Mouse (Mus musculus) neural tube, embryonic 11.5 days (tissue): ENCODE measurements around the gene Bmyc. TPM values are rescaled to one million over a fixed set of nuclear protein-coding genes. Genes with fewer than 3 reads are reported as not detected.
"Not testable (repeated sequence)": the region's sequence is repeated elsewhere in the genome, so short reads cannot be mapped to it uniquely, and the experiment has no call there.

Experiments
- ATAC-seq: fragments of 200-750 bp; cut with Nextera tagmentation; 2 replicates; pipeline ENCODE4 v1.8.0; 2017; ENCODE audit warnings: moderate number of reproducible peaks, mild to moderate bottlenecking, moderate TSS enrichment, moderate library complexity; ENCODE audit not compliant: insufficient read depth, low FRiP score, low TSS enrichment
- DNase-seq: peaks from one replicate; pipeline ENCODE4 v3.0.0-alpha.2; 2015; ENCODE audit warnings: low spot score
- H3K27ac ChIP-seq: fragments of 300-500 bp; sonication (generic); 2 replicates; pipeline ENCODE4 v1.5.1; 2014; ENCODE audit warnings: low read depth, mild to moderate bottlenecking, low read length
- H3K27me3 ChIP-seq: fragments of 300-500 bp; sonication (generic); 2 replicates; pipeline ENCODE4 v1.6.1; 2014; ENCODE audit warnings: mild to moderate bottlenecking, low read length, mixed read lengths; ENCODE audit not compliant: control insufficient read depth, insufficient read depth
- H3K36me3 ChIP-seq: fragments of 300-500 bp; sonication (generic); 2 replicates; pipeline ENCODE4 v1.6.1; 2014; ENCODE audit warnings: mild to moderate bottlenecking, low read length, moderate library complexity, mixed read lengths; ENCODE audit not compliant: control insufficient read depth, insufficient read depth
- H3K4me1 ChIP-seq: fragments of 300-500 bp; sonication (generic); 2 replicates; pipeline ENCODE4 v1.6.1; 2014; ENCODE audit warnings: low read length, mixed read lengths; ENCODE audit not compliant: control insufficient read depth, insufficient read depth
- H3K4me2 ChIP-seq: fragments of 300-500 bp; sonication (generic); 2 replicates; pipeline ENCODE4 v1.6.1; 2014; ENCODE audit warnings: low read depth, mild to moderate bottlenecking, moderate library complexity
- H3K4me3 ChIP-seq: fragments of 300-500 bp; sonication (generic); 2 replicates; pipeline ENCODE4 v1.5.1; 2014; ENCODE audit warnings: low read depth, low read length
- H3K9ac ChIP-seq: fragments of 300-500 bp; sonication (generic); 2 replicates; pipeline ENCODE4 v1.6.1; 2014; ENCODE audit warnings: mild to moderate bottlenecking, low read length
- H3K9me3 ChIP-seq: fragments of 300-500 bp; sonication (generic); 2 replicates; pipeline ENCODE4 v1.6.1; 2016; ENCODE audit warnings: low read length; ENCODE audit not compliant: control insufficient read depth
- WGBS: fragments of 180-500 bp; shearing (Covaris S2); extraction: QIAGEN DNeasy Blood & Tissue Kit; methylation state at CpG from one replicate; pipeline ENCODE4 v1.1.7; 2014; 5-methylcytosine and 5-hydroxymethylcytosine counted together
- polyA plus RNA-seq: library from polyadenylated mRNA; unstranded; fragments of >200 nt; fragmentation: Nextera tagmentation; extraction: Ambion mirVana; gene quantifications from 2 replicates; pipeline ENCODE4 v1.2.1, GENCODE M21; 2014

Gene Bmyc
- polyA plus RNA-seq, 1 experiment from 2014 or later = 68.2 TPM

- ATAC-seq (no peak), DNase-seq (no peak)
- 85% methylated on average over 4 of the region's 4 CpGs for WGBS
- H3K9ac ChIP-seq = no peak overlapping the region
- H3K27me3 ChIP-seq = no peaks in the 10 kb centered on the region
- no peak overlapping the region for H3K4me3 ChIP-seq
- no peaks in the 10 kb centered on the region for H3K36me3 ChIP-seq
- no peak overlapping the region for H3K4me2 ChIP-seq
- 0 out of 2 replicates have a peak, but pooled peaks cover 3% of the 10 kb centered on the region for H3K4me1 ChIP-seq
- no peak overlapping the region for H3K27ac ChIP-seq
- H3K9me3 ChIP-seq = no peaks in the 10 kb centered on the region
These were observed 2.8 kb upstream of the Bmyc start for GRCm38 (mm10) chr2:25703706-25704105.

GRCm38 (mm10) chr2:25708121-25708520 lies 1.6 kb downstream of the Bmyc start:
- 0 out of 2 replicates have a peak, but pooled peaks cover 3% of the 10 kb centered on the region for H3K4me1 ChIP-seq
- H3K9ac ChIP-seq = no peak overlapping the region
- no peaks in the 10 kb centered on the region for H3K9me3 ChIP-seq

DNA sequence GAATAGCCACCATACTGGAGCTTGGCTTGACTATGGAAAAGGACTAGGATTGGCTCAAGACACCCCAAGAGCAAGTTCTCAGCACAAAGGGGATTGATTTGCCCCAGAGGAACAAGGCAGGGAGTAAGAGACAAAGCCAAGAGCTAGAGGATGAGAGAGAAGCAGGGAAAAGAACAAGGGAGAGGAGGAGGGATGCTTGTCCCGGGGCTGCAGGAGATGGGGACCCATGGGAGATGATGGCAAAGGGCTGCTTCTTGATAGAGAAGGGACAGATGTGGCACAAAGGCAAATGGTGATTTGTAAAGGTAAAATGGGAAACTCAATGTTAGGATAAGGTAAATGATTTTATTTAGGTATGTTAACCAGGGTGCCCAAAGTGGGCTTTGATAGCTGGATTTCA lies 2.5 kb downstream of the Bmyc start:
- ATAC-seq, H3K4me3 ChIP-seq, H3K9me3 ChIP-seq, H3K27ac ChIP-seq, H3K36me3 ChIP-seq, H3K4me2 ChIP-seq, H3K4me1 ChIP-seq, H3K27me3 ChIP-seq, DNase-seq, H3K9ac ChIP-seq: not testable (repeated sequence)
- 94% methylated on average over 1 of the region's 1 CpGs for WGBS

More at GRCm38 (mm10) chr2:25708121-25708520, 1.6 kb downstream of the Bmyc start:
- 81% methylated on average over 2 of the region's 2 CpGs for WGBS
- H3K27me3 ChIP-seq = no peaks in the 10 kb centered on the region
- H3K4me2 ChIP-seq = no peak overlapping the region
- H3K4me3 ChIP-seq = no peak overlapping the region
- DNase-seq (peak; percentile 39), ATAC-seq (no peak)
- no peak overlapping the region for H3K27ac ChIP-seq
- H3K36me3 ChIP-seq = no peaks in the 10 kb centered on the region

DNA sequence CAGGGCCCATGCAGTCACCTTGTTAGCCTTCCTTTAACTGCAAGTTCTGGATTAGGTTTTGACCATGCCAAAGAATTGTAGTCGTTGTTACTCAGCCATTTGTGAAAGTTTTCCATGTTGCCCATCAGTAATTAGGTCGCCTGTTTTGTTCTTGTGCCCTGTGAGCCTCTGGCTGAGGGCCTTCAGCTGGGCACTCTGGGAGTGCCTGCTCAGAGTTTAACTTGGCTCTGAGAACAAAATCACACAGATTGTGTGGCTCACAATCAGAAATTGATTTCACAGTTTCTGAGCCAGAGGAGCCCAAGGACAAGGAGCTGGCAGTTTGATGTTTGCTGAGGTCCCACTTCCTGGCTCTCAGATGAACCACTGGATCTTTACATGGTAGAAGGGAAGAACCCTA lies 3.3 kb downstream of the Bmyc start:
- not testable (repeated sequence) for H3K9me3 ChIP-seq, H3K27me3 ChIP-seq, H3K36me3 ChIP-seq, DNase-seq, H3K27ac ChIP-seq, H3K4me1 ChIP-seq, H3K9ac ChIP-seq, ATAC-seq, H3K4me2 ChIP-seq, H3K4me3 ChIP-seq
- WGBS = 81% methylated on average over 2 of the region's 2 CpGs

DNA sequence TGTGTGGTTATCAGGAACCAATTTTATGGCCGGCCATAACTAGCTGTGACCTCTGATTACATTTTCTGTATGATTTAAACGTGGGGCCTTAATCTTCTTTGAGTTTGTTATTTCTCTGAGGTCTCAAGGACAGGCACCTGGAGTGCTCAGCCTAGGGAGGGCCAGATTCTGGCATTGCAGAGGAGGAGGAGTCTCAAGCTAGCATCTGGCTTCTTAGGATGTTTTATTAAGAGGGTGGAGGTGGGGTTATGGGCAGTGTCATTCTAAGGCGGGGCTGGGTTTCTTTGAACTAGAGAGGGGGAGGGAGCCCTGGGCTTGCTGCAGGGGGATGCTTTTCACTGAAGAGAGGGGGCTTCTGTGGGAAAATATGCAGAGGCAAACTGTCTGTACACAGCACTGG lies 5.1 kb downstream of the Bmyc start:
- not testable (repeated sequence) for H3K4me2 ChIP-seq, ATAC-seq, H3K4me3 ChIP-seq, DNase-seq, H3K27ac ChIP-seq, H3K9ac ChIP-seq, H3K36me3 ChIP-seq, H3K4me1 ChIP-seq, H3K9me3 ChIP-seq, H3K27me3 ChIP-seq
- WGBS = 9% methylated on average over 3 of the region's 3 CpGs

GRCm38 (mm10) chr2:25717222-25717621 lies 10.7 kb downstream of the Bmyc start:
- Histone ChIP-seq H3K4me3 (no peak overlapping the region), H3K27ac (no peak overlapping the region), H3K4me2 (no peak overlapping the region), H3K4me1 (no peaks in the 10 kb centered on the region), H3K9me3 (no peaks in the 10 kb centered on the region), H3K9ac (no peak overlapping the region), H3K36me3 (no peaks in the 10 kb centered on the region), H3K27me3 (no peaks in the 10 kb centered on the region)
- DNase-seq = no peak
- no peak for ATAC-seq

DNA sequence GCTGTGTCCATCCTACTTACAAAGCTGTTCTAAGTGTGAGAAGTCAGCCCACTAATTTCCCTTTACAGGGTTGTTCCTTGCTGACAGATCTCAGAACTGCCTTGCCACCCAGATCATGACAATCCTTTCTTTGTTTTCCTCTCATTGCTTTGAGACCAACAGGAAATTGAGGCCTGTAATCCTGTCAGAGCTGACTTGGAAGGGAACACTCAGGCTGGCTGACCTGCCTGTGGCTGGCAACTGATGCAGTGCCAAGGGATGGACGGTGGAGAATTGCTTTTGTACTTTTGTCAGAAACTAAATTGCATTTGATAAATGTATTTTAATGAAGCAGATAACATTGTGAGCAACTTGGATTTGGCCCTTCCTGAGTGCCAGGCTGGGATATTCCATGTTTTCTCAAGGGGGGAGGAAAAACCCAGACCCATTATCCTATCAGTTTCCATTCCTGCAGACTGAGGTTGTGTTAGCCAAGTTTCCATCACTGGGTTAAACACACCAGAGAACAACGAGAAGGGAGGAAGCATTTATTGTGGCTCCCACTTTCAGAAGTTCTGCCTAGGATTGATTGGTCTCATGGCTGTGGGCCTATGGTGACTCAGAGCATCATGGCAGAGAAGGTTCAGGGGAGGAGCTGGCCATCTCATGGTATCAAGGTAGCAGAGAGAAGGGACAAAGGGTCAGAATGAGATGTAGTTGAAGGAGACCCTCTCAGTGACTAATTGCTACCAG lies 26.8 kb downstream of the Bmyc start:
- Histone ChIP-seq H3K27me3 (no peaks in the 10 kb centered on the region), H3K4me3 (no peak overlapping the region), H3K4me1 (no peaks in the 10 kb centered on the region), H3K9me3 (no peaks in the 10 kb centered on the region), H3K36me3 (no peaks in the 10 kb centered on the region), H3K27ac (no peak overlapping the region), H3K9ac (no peak overlapping the region), H3K4me2 (no peak overlapping the region)
- DNase-seq (no peak), ATAC-seq (no peak)
- WGBS = 70% methylated on average over 2 of the region's 2 CpGs

GRCm38 (mm10) chr2:25736709-25737108 lies 30.2 kb downstream of the Bmyc start, which contains the start of gene Obp2b:
Gene Obp2b (plus strand): TSS chr2:25737009.
- WGBS = 92% methylated on average over 3 of the region's 3 CpGs
- not testable (repeated sequence) for H3K36me3 ChIP-seq, DNase-seq, H3K27ac ChIP-seq, H3K4me2 ChIP-seq, H3K9ac ChIP-seq, H3K4me3 ChIP-seq, H3K4me1 ChIP-seq, H3K9me3 ChIP-seq, H3K27me3 ChIP-seq, ATAC-seq

GRCm38 (mm10) chr2:25741671-25742070 lies 35.1 kb downstream of the Bmyc start:
- Histone ChIP-seq H3K4me3 (no peak overlapping the region), H3K27ac (no peak overlapping the region), H3K4me1 (no peaks in the 10 kb centered on the region), H3K9ac (no peak overlapping the region), H3K4me2 (no peak overlapping the region), H3K27me3 (no peaks in the 10 kb centered on the region), H3K36me3 (no peaks in the 10 kb centered on the region), H3K9me3 (no peaks in the 10 kb centered on the region)
- ATAC-seq (no peak), DNase-seq (no peak)
- WGBS = 71% methylated on average over 1 of the region's 1 CpGs
